Mouse (Mus musculus): ENCODE results near the gene Gm37240. TPM values are rescaled to one million over a fixed set of nuclear protein-coding genes. Genes with fewer than 3 reads are reported as not detected.

Gm37240 gene
- total RNA-seq, 2 experiments from 2014 or later = not detected

DNA sequence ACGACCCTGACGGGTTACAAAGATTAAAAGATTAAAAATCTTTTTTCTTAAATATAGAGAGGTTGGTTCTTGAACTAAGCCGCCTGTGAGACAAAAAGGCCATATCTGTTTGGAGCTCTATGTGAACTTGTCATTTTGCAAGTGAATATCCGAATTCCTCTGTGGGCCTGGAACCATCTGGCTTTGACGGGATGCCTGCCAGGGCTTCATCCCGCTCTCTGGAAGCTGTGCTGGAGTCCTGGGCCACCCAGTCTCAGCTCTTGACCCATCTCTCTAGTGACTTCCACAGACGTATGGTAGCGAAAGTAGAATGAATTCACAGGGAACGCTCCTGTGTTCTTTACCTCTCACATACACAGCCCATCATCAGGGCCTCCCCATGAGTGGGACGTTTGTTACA lies 1193.4 kb downstream of the Gm37240 start:
- ATAC-seq (replicated peaks; ENCODE audit: low FRiP score, poor library complexity, severe bottlenecking) = no peak

DNA sequence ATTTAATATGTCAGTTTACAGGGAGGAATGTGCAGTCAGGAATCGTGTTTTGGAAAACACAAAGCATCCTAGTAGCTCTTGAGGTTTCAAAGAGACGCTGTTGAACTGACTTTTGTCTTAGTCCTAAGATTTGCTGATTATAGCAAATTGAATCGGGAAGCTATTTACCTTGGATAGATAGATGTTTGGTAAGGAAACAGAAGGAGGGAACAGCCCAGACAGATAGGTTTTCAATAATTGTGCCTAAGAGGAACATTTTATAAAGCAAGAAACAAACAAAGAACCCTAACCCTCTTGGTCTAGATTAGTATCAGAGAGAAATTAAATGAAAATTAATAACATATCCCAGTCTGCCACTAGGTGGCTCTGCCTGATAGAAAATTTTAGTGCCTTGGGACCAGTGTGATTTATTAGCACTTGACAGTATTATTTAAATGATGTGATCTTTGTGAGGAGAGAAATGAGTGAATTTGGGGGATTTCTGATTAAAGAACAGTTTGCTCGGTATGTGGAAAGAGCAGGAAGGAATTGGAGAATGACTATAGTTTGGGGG lies 1194.6 kb downstream of the Gm37240 start:
- ATAC-seq (replicated peaks; ENCODE audit: low FRiP score, poor library complexity, severe bottlenecking) = no peak

GRCm38 (mm10) chr3:84690091-84690771 lies 1197.1 kb downstream of the Gm37240 start:
- ATAC-seq (replicated peaks; ENCODE audit: low FRiP score, poor library complexity, severe bottlenecking) = no peak

GRCm38 (mm10) chr3:84689656-84690055 lies 1197.7 kb downstream of the Gm37240 start:
- ATAC-seq (replicated peaks; ENCODE audit: low FRiP score, poor library complexity, severe bottlenecking) = no peak

GRCm38 (mm10) chr3:84688176-84688575 lies 1199.1 kb downstream of the Gm37240 start:
- no peak for ATAC-seq (replicated peaks; ENCODE audit: low FRiP score, poor library complexity, severe bottlenecking)

GRCm38 (mm10) chr3:84687488-84687846 lies 1199.9 kb downstream of the Gm37240 start:
- ATAC-seq (replicated peaks; ENCODE audit: low FRiP score, poor library complexity, severe bottlenecking) = no peak

- ATAC-seq (replicated peaks; ENCODE audit: low FRiP score, poor library complexity, severe bottlenecking) = no peak
Measured at GRCm38 (mm10) chr3:84686799-84687487, 1200.4 kb downstream of the Gm37240 start.

DNA sequence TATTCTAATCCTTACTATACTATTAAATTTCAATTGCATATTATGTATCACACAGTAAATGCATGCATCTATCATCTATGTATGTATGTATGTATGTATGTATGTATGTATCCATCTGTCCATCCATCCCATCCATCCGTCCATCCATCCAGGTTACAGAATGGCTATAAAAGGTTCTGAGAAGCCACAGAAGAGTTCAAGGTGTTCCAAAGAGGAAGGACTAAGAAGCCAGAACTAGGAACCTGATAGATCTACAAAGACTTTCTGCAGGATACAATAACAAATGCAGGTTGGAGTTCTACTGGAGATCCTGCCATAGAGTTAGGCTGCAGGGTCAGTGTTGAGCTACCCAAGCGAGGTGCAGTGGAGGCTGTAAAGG lies 1201.0 kb downstream of the Gm37240 start:
- ATAC-seq (replicated peaks; ENCODE audit: low FRiP score, poor library complexity, severe bottlenecking) = no peak

- no peak for ATAC-seq (replicated peaks; ENCODE audit: low FRiP score, poor library complexity, severe bottlenecking)
Measured at GRCm38 (mm10) chr3:84685662-84686293, 1201.5 kb downstream of the Gm37240 start.

- ATAC-seq (replicated peaks; ENCODE audit: low FRiP score, poor library complexity, severe bottlenecking) = no peak
Measured at GRCm38 (mm10) chr3:84683788-84684187, 1203.5 kb downstream of the Gm37240 start.

DNA sequence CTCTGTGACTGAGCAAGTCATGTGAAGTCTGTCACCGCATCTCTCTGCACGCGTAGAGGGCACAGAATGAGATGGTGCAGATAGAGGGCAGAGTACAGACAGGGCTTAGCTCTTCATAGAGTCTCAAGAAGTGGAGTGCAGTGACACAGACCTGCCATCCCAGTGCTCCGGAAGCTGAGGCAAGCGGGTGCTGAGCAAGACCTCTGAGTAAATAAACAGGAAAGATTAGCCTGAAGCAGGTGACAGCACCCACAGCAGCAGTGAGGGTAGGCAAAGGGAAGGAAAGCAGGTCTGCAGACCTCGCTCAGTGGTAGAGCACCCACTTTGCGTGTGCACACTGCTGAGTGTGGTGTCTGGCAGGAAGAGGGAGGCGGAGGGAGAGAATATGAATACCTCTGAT lies 1205.6 kb downstream of the Gm37240 start:
- no peak for ATAC-seq (replicated peaks; ENCODE audit: low FRiP score, poor library complexity, severe bottlenecking)

GRCm38 (mm10) chr3:84680062-84680461 lies 1207.3 kb downstream of the Gm37240 start:
- ATAC-seq (replicated peaks; ENCODE audit: low FRiP score, poor library complexity, severe bottlenecking) = no peak

GRCm38 (mm10) chr3:84679542-84679941 lies 1207.8 kb downstream of the Gm37240 start:
- no peak for ATAC-seq (replicated peaks; ENCODE audit: low FRiP score, poor library complexity, severe bottlenecking)

GRCm38 (mm10) chr3:84678891-84679290 lies 1208.4 kb downstream of the Gm37240 start:
- no peak for ATAC-seq (replicated peaks; ENCODE audit: low FRiP score, poor library complexity, severe bottlenecking)

DNA sequence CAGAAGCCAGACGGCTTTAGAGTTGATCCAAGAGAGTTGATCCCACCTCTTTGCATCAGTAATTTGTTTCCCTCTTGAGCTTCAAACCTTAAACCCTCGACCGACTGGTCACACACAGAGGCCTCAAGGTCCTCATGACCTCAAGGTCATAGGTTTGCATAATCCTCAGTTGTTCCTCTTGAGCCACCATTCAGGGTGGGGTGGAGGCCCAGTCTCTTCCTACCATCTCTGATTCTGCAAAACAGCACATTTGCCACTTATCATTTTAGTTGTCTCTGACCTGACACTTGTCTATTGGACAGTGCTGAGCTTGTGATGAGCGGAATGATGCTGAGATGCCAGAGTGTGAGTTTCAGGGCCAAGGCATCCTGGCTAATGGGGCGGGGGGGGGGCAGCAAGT lies 1211.6 kb downstream of the Gm37240 start:
- ATAC-seq (replicated peaks; ENCODE audit: low FRiP score, poor library complexity, severe bottlenecking) = no peak

- no peak for ATAC-seq (replicated peaks; ENCODE audit: low FRiP score, poor library complexity, severe bottlenecking)
Measured at GRCm38 (mm10) chr3:84673552-84673951, 1213.8 kb downstream of the Gm37240 start.

- ATAC-seq (replicated peaks; ENCODE audit: low FRiP score, poor library complexity, severe bottlenecking) = no peak
Measured at GRCm38 (mm10) chr3:84672136-84672535, 1215.2 kb downstream of the Gm37240 start.

DNA sequence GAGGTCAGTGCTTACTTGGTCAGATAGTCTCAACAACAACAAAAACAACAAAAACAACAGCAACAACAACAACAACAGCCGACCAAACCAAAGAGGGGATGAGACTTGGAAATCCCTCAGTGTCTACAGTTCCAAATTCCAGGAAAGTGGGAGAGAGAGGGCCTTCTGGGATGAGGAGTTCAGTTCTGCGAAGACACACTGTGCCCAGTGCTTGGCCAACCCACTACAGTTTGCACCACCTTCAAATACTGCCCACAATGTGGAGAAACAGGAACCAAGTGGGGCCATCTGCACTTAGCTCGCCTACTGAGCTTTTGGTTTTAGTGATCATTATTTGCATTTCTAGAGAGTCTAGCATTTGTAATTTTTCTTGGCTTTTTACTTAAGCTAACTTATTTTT lies 1218.4 kb downstream of the Gm37240 start:
- no peak for ATAC-seq (replicated peaks; ENCODE audit: low FRiP score, poor library complexity, severe bottlenecking)

- ATAC-seq (replicated peaks; ENCODE audit: low FRiP score, poor library complexity, severe bottlenecking) = no peak
Measured at GRCm38 (mm10) chr3:84665255-84666073, 1221.9 kb downstream of the Gm37240 start.

GRCm38 (mm10) chr3:84664686-84665085 lies 1222.6 kb downstream of the Gm37240 start:
- no peak for ATAC-seq (replicated peaks; ENCODE audit: low FRiP score, poor library complexity, severe bottlenecking)

All from erythroblast, adult 5-6 weeks (primary cell).